Mouse (Mus musculus) forebrain, embryonic 15.5 days (tissue): Measurements from ENCODE around the gene Soga1. TPM values are rescaled to one million over a fixed set of nuclear protein-coding genes. Genes with fewer than 3 reads are reported as not detected.

Source experiments
- polyA plus RNA-seq: library from polyadenylated mRNA; unstranded; fragments of >200 nt; fragmentation: Nextera tagmentation; extraction: Ambion mirVana; gene quantifications from 2 replicates; pipeline ENCODE4 v1.2.1, GENCODE M21; 2015

The Soga1 gene
- polyA plus RNA-seq, 1 experiment from 2014 or later = 5.7 TPM

Other genes with a start within 250 kb of the Soga1 start
- gene Tgif2, start 239.2 kb downstream of the Soga1 start, polyA plus RNA-seq = 42.4 and 45.2 TPM in 2 replicates
- 11.2 and 12.1 TPM in 2 replicates for gene 4930518I15Rik, start 221.3 kb downstream of the Soga1 start, polyA plus RNA-seq
- gene Rab5if, start 216.1 kb downstream of the Soga1 start, polyA plus RNA-seq = 144 and 145 TPM in 2 replicates
- gene Sla2, start 192.1 kb downstream of the Soga1 start, polyA plus RNA-seq = 0.09 and 0.18 TPM in 2 replicates
- 121 and 123 TPM in 2 replicates for gene Ndrg3, start 87.2 kb downstream of the Soga1 start, polyA plus RNA-seq
- gene Dsn1, start 72.1 kb downstream of the Soga1 start, polyA plus RNA-seq = 21.7 and 23.1 TPM in 2 replicates
- gene Tldc2, start 7.8 kb upstream of the Soga1 start, polyA plus RNA-seq = not detected in 2 replicates
- gene Samhd1, start 56.0 kb upstream of the Soga1 start, polyA plus RNA-seq = 12.3 and 12.6 TPM in 2 replicates
- 12.0 and 14.0 TPM in 2 replicates for gene Rbl1, start 125.3 kb upstream of the Soga1 start, polyA plus RNA-seq
- 184 and 187 TPM in 2 replicates for gene Rpn2, start 199.8 kb upstream of the Soga1 start, polyA plus RNA-seq
- 0.52 and 0.53 TPM in 2 replicates for gene Mroh8, start 200.3 kb upstream of the Soga1 start, polyA plus RNA-seq